Mouse (Mus musculus) forebrain, embryonic 13.5 days (tissue): ENCODE results near the gene Osbpl10. TPM values are rescaled to one million over a fixed set of nuclear protein-coding genes. Genes with fewer than 3 reads are reported as not detected.
"Not testable (repeated sequence)": the region's sequence is repeated elsewhere in the genome, so short reads cannot be mapped to it uniquely, and the experiment has no call there.

ENCODE experiments used
- ATAC-seq: fragments of 200-750 bp; cut with Nextera tagmentation; 2 replicates; pipeline ENCODE4 v1.8.0; 2017
- H3K27ac ChIP-seq: fragments of 300-500 bp; sonication (generic); 2 replicates; pipeline ENCODE4 v1.5.1; 2015; ENCODE audit warnings: inconsistent platforms, mild to moderate bottlenecking, moderate library complexity
- H3K27me3 ChIP-seq: fragments of 300-500 bp; sonication (generic); 2 replicates; pipeline ENCODE4 v1.6.1; 2015; ENCODE audit warnings: mild to moderate bottlenecking, inconsistent platforms
- H3K36me3 ChIP-seq: fragments of 300-500 bp; sonication (generic); 2 replicates; pipeline ENCODE4 v1.6.1; 2015; ENCODE audit warnings: mild to moderate bottlenecking, inconsistent platforms; ENCODE audit not compliant: poor library complexity, severe bottlenecking
- H3K4me1 ChIP-seq: fragments of 300-500 bp; sonication (generic); 2 replicates; pipeline ENCODE4 v1.6.1; 2015; ENCODE audit warnings: inconsistent platforms
- H3K4me2 ChIP-seq: fragments of 300-500 bp; sonication (generic); 2 replicates; pipeline ENCODE4 v1.6.1; 2015; ENCODE audit warnings: inconsistent platforms, mild to moderate bottlenecking, moderate library complexity
- H3K4me3 ChIP-seq: fragments of 300-500 bp; sonication (generic); 2 replicates; pipeline ENCODE4 v1.5.1; 2015; ENCODE audit warnings: mild to moderate bottlenecking, inconsistent platforms
- H3K9ac ChIP-seq: fragments of 300-500 bp; sonication (generic); 2 replicates; pipeline ENCODE4 v1.6.1; 2015; ENCODE audit warnings: mild to moderate bottlenecking, inconsistent platforms
- H3K9me3 ChIP-seq: fragments of 300-500 bp; sonication (generic); replicated peaks from 2 replicates; pipeline ENCODE4 v1.6.1; 2016; ENCODE audit warnings: inconsistent platforms
- WGBS: fragments of 180-500 bp; shearing (Covaris S2); methylation state at CpG from one replicate; pipeline ENCODE4 v1.1.7; 2015; 5-methylcytosine and 5-hydroxymethylcytosine counted together
- polyA plus RNA-seq: library from polyadenylated mRNA; unstranded; fragments of >200 nt; fragmentation: Nextera tagmentation; extraction: Ambion mirVana; gene quantifications from 2 replicates; pipeline ENCODE4 v1.2.1, GENCODE M21; 2015

The Osbpl10 gene
- polyA plus RNA-seq, 1 experiment from 2014 or later = 0.92 TPM

DNA sequence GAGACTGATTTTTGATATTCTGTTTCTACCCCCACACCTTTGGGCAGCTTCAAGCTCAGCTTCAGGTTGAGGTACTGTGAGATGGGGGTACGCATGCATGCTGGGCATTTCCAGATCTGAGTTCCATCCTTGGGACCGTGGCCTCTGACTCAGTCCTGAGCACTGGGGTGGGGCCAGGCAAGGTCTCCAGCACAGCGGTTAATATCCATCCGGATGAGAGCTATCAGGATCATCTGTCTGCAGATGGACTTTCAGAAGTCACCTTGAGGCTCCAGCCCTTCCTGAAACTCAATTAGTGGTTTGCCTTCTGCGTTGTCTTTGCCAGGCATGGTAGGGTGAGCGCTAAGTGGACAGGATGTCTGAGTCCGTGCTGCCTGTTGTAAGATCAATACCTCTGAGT lies 41.8 kb downstream of the Osbpl10 start:
- Histone ChIP-seq H3K9me3 (no peaks in the 10 kb centered on the region), H3K4me3 (no peak overlapping the region), H3K36me3 (no peaks in the 10 kb centered on the region), H3K27me3 (no peaks in the 10 kb centered on the region), H3K4me1 (no peaks in the 10 kb centered on the region), H3K9ac (no peak overlapping the region), H3K4me2 (no peak overlapping the region), H3K27ac (no peak overlapping the region)
- 93% methylated on average over 7 of the region's 7 CpGs for WGBS
- ATAC-seq = no peak

DNA sequence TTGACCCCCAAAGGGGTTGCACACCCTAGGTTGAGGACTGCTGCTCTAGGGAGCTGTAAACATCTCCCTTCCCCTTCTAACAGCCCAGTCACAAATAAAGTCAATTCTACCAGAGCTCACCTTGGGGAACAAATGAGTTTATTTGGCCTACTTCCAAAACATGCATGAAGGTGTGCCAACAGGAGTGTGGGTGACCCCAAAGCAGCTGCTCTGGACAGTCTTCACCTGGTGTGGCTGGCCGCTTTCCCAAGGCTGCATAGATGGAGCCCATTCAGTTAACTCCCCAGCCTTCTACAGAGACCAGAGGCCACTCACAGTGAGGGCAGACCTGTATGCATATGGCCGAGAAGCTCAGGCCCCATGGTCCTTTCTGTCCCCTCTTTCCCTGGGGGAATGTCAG lies 43.0 kb downstream of the Osbpl10 start:
- Histone ChIP-seq H3K4me3 (no peak overlapping the region), H3K4me2 (no peak overlapping the region), H3K9me3 (no peaks in the 10 kb centered on the region), H3K4me1 (no peaks in the 10 kb centered on the region), H3K27ac (no peak overlapping the region), H3K27me3 (no peaks in the 10 kb centered on the region), H3K9ac (no peak overlapping the region), H3K36me3 (no peaks in the 10 kb centered on the region)
- WGBS = 86% methylated on average over 2 of the region's 2 CpGs
- no peak for ATAC-seq

DNA sequence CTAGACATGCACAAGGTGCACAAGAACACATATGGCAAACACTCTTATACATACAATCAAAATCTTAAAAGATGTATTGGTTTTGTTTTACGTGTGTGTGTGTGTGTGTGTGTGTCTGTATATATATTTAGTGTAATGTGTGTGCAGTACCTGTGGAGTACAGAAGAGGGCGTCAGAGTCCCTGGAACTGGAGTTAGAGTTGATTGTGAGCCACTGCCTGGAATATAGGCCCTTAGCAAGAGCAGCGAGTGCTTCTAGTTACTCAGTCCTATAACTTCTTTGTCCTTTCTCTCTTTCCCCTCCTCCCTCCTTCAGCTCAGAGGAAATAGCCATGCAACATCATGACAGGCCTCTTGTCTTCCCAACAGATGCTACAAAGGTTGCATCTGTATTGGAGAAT lies 44.8 kb downstream of the Osbpl10 start:
- no peaks in the 10 kb centered on the region for H3K9me3 ChIP-seq
- H3K27me3 ChIP-seq = no peaks in the 10 kb centered on the region
- H3K4me1 ChIP-seq = no peaks in the 10 kb centered on the region
- no peak for ATAC-seq
- no peaks in the 10 kb centered on the region for H3K36me3 ChIP-seq
- H3K9ac ChIP-seq = no peak overlapping the region
- H3K4me3 ChIP-seq = no peak overlapping the region
- H3K4me2 ChIP-seq = no peak overlapping the region
- H3K27ac ChIP-seq = no peak overlapping the region
- 81% methylated on average over 3 of the region's 3 CpGs for WGBS

DNA sequence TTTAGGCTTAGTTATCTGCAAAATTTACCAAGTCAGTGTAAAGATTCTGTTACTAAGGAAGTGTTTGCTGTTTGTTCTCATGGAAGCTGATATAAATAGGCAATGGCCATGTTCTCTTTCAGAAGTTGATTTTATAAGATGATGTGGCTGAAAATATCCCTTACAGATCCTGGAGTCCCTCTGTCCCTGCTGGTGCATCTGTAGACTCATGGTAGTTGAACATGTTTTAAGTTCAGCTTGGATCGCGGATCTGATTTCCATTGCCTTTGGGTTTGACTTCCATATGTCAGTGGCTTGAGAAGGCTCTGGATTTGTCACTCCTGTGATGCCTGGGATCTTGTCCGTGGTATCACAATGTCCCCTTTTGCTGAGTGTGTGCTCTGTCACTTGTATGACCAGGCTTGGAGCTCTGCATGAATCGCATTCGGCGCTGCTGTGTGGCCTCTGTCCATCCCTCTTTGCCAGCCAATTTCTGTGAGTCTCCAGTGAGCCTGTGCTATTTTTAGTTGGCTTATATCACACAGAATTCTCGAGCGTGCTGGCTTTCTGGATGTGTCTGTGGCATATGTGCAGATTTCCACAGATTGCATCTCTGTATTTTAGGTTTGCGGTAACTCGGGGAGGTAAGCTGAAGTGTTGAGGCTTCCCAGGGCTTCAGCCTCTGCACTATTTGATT lies 45.5 kb downstream of the Osbpl10 start:
- H3K36me3 ChIP-seq = no peaks in the 10 kb centered on the region
- H3K9me3 ChIP-seq = no peaks in the 10 kb centered on the region
- H3K4me2 ChIP-seq = no peak overlapping the region
- no peak overlapping the region for H3K4me3 ChIP-seq
- H3K4me1 ChIP-seq = peaks cover 1% of the 10 kb centered on the region
- WGBS = 89% methylated on average over 10 of the region's 10 CpGs
- no peak for ATAC-seq
- H3K27me3 ChIP-seq = no peaks in the 10 kb centered on the region
- H3K27ac ChIP-seq = 0 out of 2 replicates have a peak overlapping the region, but pooled peaks have one; percentile 11
- no peak overlapping the region for H3K9ac ChIP-seq

DNA sequence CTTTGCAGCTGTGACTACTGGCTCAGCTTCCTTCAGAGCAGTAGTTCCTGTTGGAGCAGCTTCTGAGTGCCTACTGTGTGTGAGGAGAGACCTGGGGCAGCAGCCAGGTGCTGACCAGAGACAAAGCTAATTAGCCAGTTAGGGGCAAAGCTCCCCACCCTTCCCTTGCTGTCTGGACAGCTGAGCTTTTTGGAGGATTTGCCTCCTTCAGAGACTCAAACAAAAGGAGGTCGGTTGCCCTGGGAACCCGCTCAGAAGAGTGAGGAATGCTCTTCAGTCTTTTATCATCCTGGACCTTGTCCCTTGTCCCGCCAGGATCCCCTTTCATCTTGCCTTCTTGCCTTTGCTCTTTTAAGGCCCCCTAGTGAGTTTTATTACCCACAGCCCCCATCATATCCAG lies 50.9 kb downstream of the Osbpl10 start:
- Histone ChIP-seq H3K27ac (peak overlapping the region; percentile 19; the same call in 1 of the 2 replicates), H3K4me1 (peaks cover 12% of the 10 kb centered on the region), H3K36me3 (no peaks in the 10 kb centered on the region), H3K4me3 (no peak overlapping the region), H3K9me3 (no peaks in the 10 kb centered on the region), H3K9ac (no peak overlapping the region), H3K27me3 (no peaks in the 10 kb centered on the region; the same call in 1 of the 2 replicates), H3K4me2 (peak overlapping the region; percentile 4; the same call in 1 of the 2 replicates)
- peak; percentile 55; the same call in 1 of the 2 replicates for ATAC-seq
- 0% methylated on average over 3 of the region's 3 CpGs for WGBS

DNA sequence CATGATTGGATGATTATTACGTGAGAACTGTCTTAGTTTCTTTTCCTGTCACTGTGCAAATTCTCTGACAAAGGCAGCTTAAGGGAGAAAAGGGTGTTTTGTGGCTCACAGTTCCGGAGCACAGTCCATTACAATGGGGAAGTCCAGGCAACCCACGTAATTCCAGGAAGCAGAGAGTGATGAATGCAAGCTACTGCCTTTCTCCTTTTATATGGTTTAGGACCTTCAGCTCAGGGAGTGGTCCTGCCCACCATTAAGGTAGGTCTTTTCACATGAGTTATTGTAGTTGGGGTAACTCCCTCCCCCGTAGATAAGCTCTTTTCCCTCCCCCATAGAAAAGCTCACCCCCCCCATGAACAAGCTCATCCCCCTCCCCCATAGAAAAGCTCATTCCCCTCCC lies 52.2 kb downstream of the Osbpl10 start:
- peaks cover 12% of the 10 kb centered on the region for H3K4me1 ChIP-seq
- 20% methylated on average over 4 of the region's 4 CpGs for WGBS
- no peaks in the 10 kb centered on the region for H3K9me3 ChIP-seq
- H3K27me3 ChIP-seq = peaks cover under 1% of the 10 kb centered on the region; the same call in 1 of the 2 replicates
- no peak for ATAC-seq
- no peak overlapping the region for H3K4me3 ChIP-seq
- no peaks in the 10 kb centered on the region for H3K36me3 ChIP-seq
- no peak overlapping the region for H3K9ac ChIP-seq
- H3K27ac ChIP-seq = no peak overlapping the region
- H3K4me2 ChIP-seq = no peak overlapping the region

DNA sequence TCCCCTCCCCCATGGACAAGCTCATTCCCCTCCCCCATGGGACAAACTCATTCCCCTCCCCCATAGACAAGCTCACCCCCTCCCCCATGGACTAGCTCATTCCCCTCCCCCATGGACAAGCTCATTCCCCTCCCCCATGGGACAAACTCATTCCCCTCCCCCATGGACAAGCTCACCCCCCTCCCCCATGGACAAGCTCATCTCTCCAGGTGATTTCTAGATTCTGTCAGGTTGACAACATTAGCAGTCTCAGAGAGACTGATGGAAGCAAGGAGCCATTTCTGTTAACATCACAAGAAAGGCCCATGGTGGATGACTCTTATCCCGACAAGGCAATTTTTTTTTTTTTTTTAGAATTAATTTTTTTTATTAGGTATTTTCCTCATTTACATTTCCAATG lies 52.7 kb downstream of the Osbpl10 start:
- not testable (repeated sequence) for H3K4me2 ChIP-seq, H3K27me3 ChIP-seq, H3K36me3 ChIP-seq, H3K9ac ChIP-seq, H3K9me3 ChIP-seq, H3K27ac ChIP-seq, H3K4me3 ChIP-seq, ATAC-seq
- peaks cover 12% of the 10 kb centered on the region for H3K4me1 ChIP-seq
- WGBS = 90% methylated on average over 1 of the region's 1 CpGs

DNA sequence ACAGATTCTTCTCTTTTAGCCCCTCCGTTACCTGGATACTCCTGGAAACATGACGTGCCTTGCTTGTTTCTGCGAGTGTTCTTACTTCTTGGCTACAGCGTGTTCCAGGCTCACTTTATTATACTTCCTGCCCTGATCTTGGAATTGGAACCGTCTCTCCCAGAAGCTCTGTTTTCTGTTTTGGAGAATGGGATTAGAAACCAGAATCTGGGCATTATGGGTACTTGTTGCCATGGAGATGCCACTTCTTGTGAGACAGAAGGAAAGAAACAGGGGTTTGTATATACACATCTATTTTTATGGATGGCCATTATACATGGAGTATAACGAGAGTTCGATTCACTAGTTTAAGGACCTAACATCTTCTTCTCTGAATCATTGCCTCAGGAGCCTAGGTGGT lies 54.4 kb downstream of the Osbpl10 start:
- Histone ChIP-seq H3K27ac (no peak overlapping the region), H3K4me3 (no peak overlapping the region), H3K36me3 (no peaks in the 10 kb centered on the region), H3K4me2 (no peak overlapping the region), H3K9ac (no peak overlapping the region), H3K9me3 (no peaks in the 10 kb centered on the region), H3K4me1 (peaks cover 18% of the 10 kb centered on the region), H3K27me3 (peaks cover 6% of the 10 kb centered on the region; the same call in 1 of the 2 replicates)
- 71% methylated on average over 7 of the region's 7 CpGs for WGBS
- ATAC-seq = no peak

DNA sequence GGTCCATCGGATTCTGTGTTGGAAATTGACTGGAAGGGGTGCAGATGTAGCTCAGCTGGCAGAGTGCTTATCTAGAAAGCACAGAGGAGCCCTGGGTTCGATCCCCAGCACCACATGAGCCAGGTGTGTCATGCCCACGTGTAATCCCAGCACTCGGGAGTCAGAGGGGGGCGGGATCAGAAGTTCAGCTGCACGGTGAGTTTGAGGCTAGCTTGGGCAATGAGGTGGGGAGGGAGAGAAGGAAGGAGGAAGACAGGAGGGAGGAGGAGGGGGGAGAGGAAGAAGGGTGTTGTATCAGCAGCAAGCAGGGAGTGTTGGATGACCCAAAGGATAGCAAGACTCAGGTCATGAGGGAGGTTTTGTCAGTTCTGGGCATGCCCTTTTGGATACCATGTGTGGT lies 55.9 kb downstream of the Osbpl10 start:
- H3K4me2 ChIP-seq = no peak overlapping the region
- no peaks in the 10 kb centered on the region for H3K9me3 ChIP-seq
- H3K4me3 ChIP-seq = no peak overlapping the region
- WGBS = 77% methylated on average over 6 of the region's 6 CpGs
- H3K27ac ChIP-seq = no peak overlapping the region
- H3K27me3 ChIP-seq = peaks cover 6% of the 10 kb centered on the region; the same call in 1 of the 2 replicates
- peaks cover 27% of the 10 kb centered on the region for H3K4me1 ChIP-seq
- no peak for ATAC-seq
- H3K9ac ChIP-seq = no peak overlapping the region
- no peaks in the 10 kb centered on the region for H3K36me3 ChIP-seq

DNA sequence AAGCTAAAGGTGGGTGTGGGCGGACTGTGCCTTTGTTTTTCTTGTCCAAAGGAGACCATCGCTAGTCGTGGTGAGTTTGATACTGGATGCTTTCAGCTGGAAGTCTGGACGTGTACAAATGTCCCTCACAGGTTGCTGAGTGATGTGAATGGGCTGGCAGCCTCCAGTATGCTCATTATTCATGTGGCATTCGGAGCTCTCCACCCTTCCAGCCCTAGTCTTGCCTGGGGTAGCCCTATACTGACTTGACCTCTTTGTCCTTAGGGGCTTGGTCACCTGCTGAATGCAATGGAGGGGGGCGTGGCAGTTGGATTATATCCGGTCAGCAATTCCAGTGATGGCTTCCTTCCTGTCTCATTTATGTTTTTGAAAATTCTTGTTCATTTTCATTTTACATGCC lies 56.4 kb downstream of the Osbpl10 start:
- Histone ChIP-seq H3K27me3 (peaks cover 6% of the 10 kb centered on the region; the same call in 1 of the 2 replicates), H3K9me3 (no peaks in the 10 kb centered on the region), H3K4me2 (no peak overlapping the region), H3K4me1 (peaks cover 27% of the 10 kb centered on the region), H3K36me3 (no peaks in the 10 kb centered on the region), H3K4me3 (no peak overlapping the region), H3K27ac (no peak overlapping the region), H3K9ac (no peak overlapping the region)
- 67% methylated on average over 7 of the region's 7 CpGs for WGBS
- no peak for ATAC-seq

DNA sequence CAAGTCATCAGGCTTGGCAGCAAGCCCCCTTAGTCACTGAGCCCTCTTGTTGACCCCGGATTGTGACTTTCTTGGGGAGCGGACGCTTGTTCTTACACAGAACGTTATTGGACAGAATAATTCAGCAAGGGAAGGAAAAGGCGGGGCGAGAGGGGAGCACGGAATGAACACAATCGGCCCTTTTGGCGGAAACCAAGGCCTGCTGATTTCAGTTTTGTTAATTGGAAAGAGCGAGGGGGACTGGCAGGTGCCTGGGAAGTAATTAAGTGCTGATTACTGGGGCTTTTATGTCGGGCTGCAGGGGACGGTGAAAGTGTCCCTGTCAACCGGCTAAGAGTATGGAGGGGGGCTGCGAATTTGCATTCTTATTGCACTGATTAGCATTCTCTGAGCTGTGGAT lies 59.8 kb downstream of the Osbpl10 start:
- peak; percentile 88 for ATAC-seq
- Histone ChIP-seq H3K27me3 (peaks cover 6% of the 10 kb centered on the region), H3K36me3 (no peaks in the 10 kb centered on the region), H3K9ac (no peak overlapping the region), H3K9me3 (no peaks in the 10 kb centered on the region), H3K4me3 (no peak overlapping the region), H3K4me1 (peaks cover 26% of the 10 kb centered on the region), H3K27ac (peak overlapping the region; percentile 61; the same call in 1 of the 2 replicates), H3K4me2 (peak overlapping the region; percentile 38)
- WGBS = 1% methylated on average over 14 of the region's 14 CpGs

DNA sequence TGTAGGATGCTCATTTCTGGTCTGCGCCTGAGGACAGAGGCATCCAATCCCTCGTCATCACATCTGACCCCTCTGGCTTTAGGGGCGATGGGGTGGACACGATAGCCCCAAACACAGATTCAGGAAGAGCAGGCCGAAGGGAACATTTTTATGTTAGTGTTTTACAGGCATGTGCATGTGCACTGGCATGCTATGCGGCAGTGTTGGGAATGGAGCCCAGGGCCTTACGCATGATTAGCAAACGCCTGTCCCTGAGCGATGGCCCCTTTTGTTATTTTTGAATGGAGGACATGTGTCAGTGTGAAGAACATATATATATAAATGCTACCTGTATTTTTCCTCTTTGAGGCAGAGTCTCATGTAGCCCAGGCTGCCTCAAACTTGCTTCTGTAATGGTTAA lies 60.3 kb downstream of the Osbpl10 start:
- Histone ChIP-seq H3K4me1 (peaks cover 26% of the 10 kb centered on the region), H3K9me3 (no peaks in the 10 kb centered on the region), H3K36me3 (no peaks in the 10 kb centered on the region), H3K4me2 (peak overlapping the region; percentile 38), H3K27ac (peak overlapping the region; percentile 61; the same call in 1 of the 2 replicates), H3K9ac (no peak overlapping the region), H3K4me3 (no peak overlapping the region), H3K27me3 (peaks cover 6% of the 10 kb centered on the region)
- WGBS = 24% methylated on average over 9 of the region's 9 CpGs
- ATAC-seq = peak; percentile 38

DNA sequence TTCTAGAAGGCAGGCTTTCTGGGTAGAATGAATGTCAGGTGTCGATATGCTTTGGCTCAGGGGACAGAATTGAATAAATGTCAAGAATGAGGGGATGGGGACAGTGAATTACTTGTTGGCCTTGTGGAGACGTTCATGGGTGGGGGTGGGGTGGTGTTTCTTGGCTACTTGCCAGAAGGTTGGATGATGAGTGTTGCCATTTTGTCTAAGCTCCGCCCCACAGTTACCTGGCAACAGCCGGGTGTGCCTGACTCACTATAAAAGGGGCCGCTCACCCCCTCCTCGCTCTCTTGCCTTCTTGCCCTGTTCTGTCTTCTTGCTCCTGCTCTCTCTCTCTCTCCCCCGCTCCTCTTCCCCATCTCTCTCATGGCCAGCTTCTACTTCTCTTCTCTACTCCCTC lies 60.9 kb downstream of the Osbpl10 start:
- Histone ChIP-seq H3K27ac (peak overlapping the region; percentile 61; the same call in 1 of the 2 replicates), H3K4me3 (no peak overlapping the region), H3K27me3 (peaks cover 6% of the 10 kb centered on the region), H3K9ac (no peak overlapping the region), H3K4me2 (peak overlapping the region; percentile 38), H3K36me3 (no peaks in the 10 kb centered on the region), H3K9me3 (no peaks in the 10 kb centered on the region), H3K4me1 (peaks cover 26% of the 10 kb centered on the region)
- peak; percentile 31; the same call in 1 of the 2 replicates for ATAC-seq
- 29% methylated on average over 7 of the region's 7 CpGs for WGBS
